Mouse (Mus musculus): ENCODE data around the gene Rab7. TPM values are rescaled to one million over a fixed set of nuclear protein-coding genes. Genes with fewer than 3 reads are reported as not detected.

Rab7 gene
- polyA plus RNA-seq, 1 experiment from 2014 or later: 231 TPM

DNA sequence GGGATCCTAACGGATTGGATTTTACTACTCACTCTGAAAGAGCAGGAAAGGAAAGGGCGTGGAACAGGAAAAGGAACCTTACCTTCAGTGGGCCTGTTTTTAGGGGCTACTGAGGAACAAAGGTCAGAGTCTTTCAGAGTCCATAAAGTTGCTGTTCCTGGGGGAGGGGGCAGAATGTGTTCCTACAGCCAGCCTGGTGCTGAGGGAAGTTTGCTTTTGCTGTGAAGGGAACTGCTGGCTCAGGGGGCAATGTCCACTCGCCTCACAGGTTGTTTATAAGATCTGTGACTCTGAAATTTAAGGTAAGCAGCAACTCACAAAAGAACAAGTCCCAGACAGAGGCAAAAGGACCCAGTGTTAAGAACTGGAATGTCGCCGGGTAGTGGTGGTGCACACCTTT, 26.1 kb upstream of the Rab7 start:
- WGBS: 72% methylated on average over 5 of the region's 5 CpGs
- H3K27ac ChIP-seq (replicated peaks; ENCODE audit: low read depth, low read length): no peak overlapping the region
- H3K4me2 ChIP-seq (ENCODE audit: low read depth, low read length): no peak overlapping the region
- DNase-seq (ENCODE audit: low spot score) (no peak), ATAC-seq (replicated peaks; ENCODE audit: insufficient number of reproducible peaks, low FRiP score, low TSS enrichment, low read depth) (no peak)
- no peaks in the 10 kb centered on the region for H3K9me3 ChIP-seq (replicated peaks; ENCODE audit: control insufficient read depth, low read length)
- no peak overlapping the region for H3K9ac ChIP-seq (replicated peaks; ENCODE audit: low read length)
- H3K4me1 ChIP-seq (ENCODE audit: control insufficient read depth, insufficient read depth, low read length): no peaks in the 10 kb centered on the region
- H3K27me3 ChIP-seq (ENCODE audit: control insufficient read depth, insufficient read depth, low read length): no peaks in the 10 kb centered on the region
- H3K36me3 ChIP-seq (replicated peaks; ENCODE audit: control insufficient read depth, insufficient read depth, low read depth, low read length): no peaks in the 10 kb centered on the region
- H3K4me3 ChIP-seq (ENCODE audit: low read depth, low read length): no peak overlapping the region

DNA sequence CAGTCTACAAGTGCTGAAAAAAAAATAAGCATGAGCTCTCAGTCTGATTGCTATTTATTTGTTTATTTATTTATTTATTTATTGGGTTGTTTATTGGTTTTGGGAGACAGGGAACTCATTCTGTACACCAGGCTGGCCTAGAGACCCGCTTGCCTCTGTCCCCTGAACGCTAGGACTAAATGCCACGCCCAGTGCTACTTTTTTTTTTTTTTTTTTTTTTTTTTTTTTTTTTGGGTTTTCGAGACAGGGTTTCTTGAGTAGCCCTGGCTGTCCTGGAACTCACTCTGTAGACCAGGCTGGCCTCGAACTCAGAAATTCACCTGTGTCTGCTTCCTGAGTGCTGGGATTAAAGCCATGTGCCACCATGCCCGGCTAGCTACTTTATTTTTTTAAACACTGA, 25.4 kb upstream of the Rab7 start:
- Histone ChIP-seq H3K4me3 (ENCODE audit: low read depth, low read length) (no peak overlapping the region), H3K4me2 (ENCODE audit: low read depth, low read length) (no peak overlapping the region), H3K27ac (replicated peaks; ENCODE audit: low read depth, low read length) (no peak overlapping the region), H3K36me3 (replicated peaks; ENCODE audit: control insufficient read depth, insufficient read depth, low read depth, low read length) (no peaks in the 10 kb centered on the region), H3K27me3 (ENCODE audit: control insufficient read depth, insufficient read depth, low read length) (no peaks in the 10 kb centered on the region), H3K4me1 (ENCODE audit: control insufficient read depth, insufficient read depth, low read length) (no peaks in the 10 kb centered on the region), H3K9ac (replicated peaks; ENCODE audit: low read length) (no peak overlapping the region), H3K9me3 (replicated peaks; ENCODE audit: control insufficient read depth, low read length) (no peaks in the 10 kb centered on the region)
- WGBS: 78% methylated on average over 6 of the region's 6 CpGs
- ATAC-seq (replicated peaks; ENCODE audit: insufficient number of reproducible peaks, low FRiP score, low TSS enrichment, low read depth) (no peak), DNase-seq (ENCODE audit: low spot score) (no peak)

GRCm38 (mm10) chr6:88068739-88069138, 23.7 kb upstream of the Rab7 start:
- H3K4me1 ChIP-seq (ENCODE audit: control insufficient read depth, insufficient read depth, low read length): no peaks in the 10 kb centered on the region
- H3K9me3 ChIP-seq (replicated peaks; ENCODE audit: control insufficient read depth, low read length): no peaks in the 10 kb centered on the region
- no peak overlapping the region for H3K9ac ChIP-seq (replicated peaks; ENCODE audit: low read length)
- 91% methylated on average over 1 of the region's 1 CpGs for WGBS
- no peak overlapping the region for H3K27ac ChIP-seq (replicated peaks; ENCODE audit: low read depth, low read length)
- H3K27me3 ChIP-seq (ENCODE audit: control insufficient read depth, insufficient read depth, low read length): no peaks in the 10 kb centered on the region
- no peaks in the 10 kb centered on the region for H3K36me3 ChIP-seq (replicated peaks; ENCODE audit: control insufficient read depth, insufficient read depth, low read depth, low read length)
- DNase-seq (ENCODE audit: low spot score) (no peak), ATAC-seq (replicated peaks; ENCODE audit: insufficient number of reproducible peaks, low FRiP score, low TSS enrichment, low read depth) (no peak)
- no peak overlapping the region for H3K4me2 ChIP-seq (ENCODE audit: low read depth, low read length)
- no peak overlapping the region for H3K4me3 ChIP-seq (ENCODE audit: low read depth, low read length)

DNA sequence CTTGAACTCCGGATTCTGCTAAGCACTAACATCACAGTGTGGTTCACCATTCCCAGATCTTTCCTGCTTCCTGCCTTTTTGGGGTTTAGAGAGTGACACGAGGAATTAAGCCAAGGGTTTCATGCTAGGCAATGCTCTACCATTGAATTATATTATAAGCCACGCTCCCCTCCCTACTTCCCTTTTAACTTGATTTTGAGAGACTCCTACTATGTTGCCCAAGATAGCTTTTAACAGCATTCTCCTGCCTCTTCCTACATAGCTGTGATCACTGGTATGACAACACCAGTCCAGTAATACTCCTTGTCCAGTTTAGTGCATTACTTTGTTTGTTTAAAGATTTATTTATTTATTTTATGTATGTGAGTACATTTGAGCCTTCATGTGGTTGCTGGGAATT, 22.7 kb upstream of the Rab7 start:
- H3K27me3 ChIP-seq (ENCODE audit: control insufficient read depth, insufficient read depth, low read length): no peaks in the 10 kb centered on the region
- ATAC-seq (replicated peaks; ENCODE audit: insufficient number of reproducible peaks, low FRiP score, low TSS enrichment, low read depth) (no peak), DNase-seq (ENCODE audit: low spot score) (no peak)
- H3K4me2 ChIP-seq (ENCODE audit: low read depth, low read length): no peak overlapping the region
- no peaks in the 10 kb centered on the region for H3K36me3 ChIP-seq (replicated peaks; ENCODE audit: control insufficient read depth, insufficient read depth, low read depth, low read length)
- 56% methylated on average over 3 of the region's 3 CpGs for WGBS
- H3K4me1 ChIP-seq (ENCODE audit: control insufficient read depth, insufficient read depth, low read length): no peaks in the 10 kb centered on the region
- H3K9me3 ChIP-seq (replicated peaks; ENCODE audit: control insufficient read depth, low read length): no peaks in the 10 kb centered on the region
- H3K9ac ChIP-seq (replicated peaks; ENCODE audit: low read length): no peak overlapping the region
- H3K27ac ChIP-seq (replicated peaks; ENCODE audit: low read depth, low read length): no peak overlapping the region
- no peak overlapping the region for H3K4me3 ChIP-seq (ENCODE audit: low read depth, low read length)

DNA sequence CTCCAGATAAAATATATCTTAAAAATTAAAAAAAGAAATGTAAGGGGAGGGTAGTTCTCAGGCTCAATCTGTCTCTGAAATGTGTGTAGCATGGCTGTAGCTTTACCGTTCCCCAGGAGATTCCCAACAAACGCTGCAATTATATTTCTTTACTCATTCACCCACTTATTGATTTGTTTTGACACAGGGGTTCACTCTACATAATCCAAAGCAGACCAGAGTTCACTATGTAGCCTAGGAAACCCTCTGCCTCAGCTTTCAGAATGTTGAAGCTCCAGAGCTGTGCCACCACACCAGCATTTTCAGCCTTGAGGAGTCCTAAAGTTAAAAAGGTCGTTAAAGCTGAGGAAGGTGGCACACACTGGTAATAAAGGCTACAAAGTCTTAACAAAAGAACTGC, 20.9 kb upstream of the Rab7 start:
- 57% methylated on average over 3 of the region's 3 CpGs for WGBS
- no peaks in the 10 kb centered on the region for H3K27me3 ChIP-seq (ENCODE audit: control insufficient read depth, insufficient read depth, low read length)
- H3K36me3 ChIP-seq (replicated peaks; ENCODE audit: control insufficient read depth, insufficient read depth, low read depth, low read length): no peaks in the 10 kb centered on the region
- H3K4me2 ChIP-seq (ENCODE audit: low read depth, low read length): no peak overlapping the region
- ATAC-seq (replicated peaks; ENCODE audit: insufficient number of reproducible peaks, low FRiP score, low TSS enrichment, low read depth) (no peak), DNase-seq (ENCODE audit: low spot score) (peak; percentile 2)
- no peaks in the 10 kb centered on the region for H3K4me1 ChIP-seq (ENCODE audit: control insufficient read depth, insufficient read depth, low read length)
- H3K27ac ChIP-seq (replicated peaks; ENCODE audit: low read depth, low read length): no peak overlapping the region
- H3K4me3 ChIP-seq (ENCODE audit: low read depth, low read length): no peak overlapping the region
- no peak overlapping the region for H3K9ac ChIP-seq (replicated peaks; ENCODE audit: low read length)
- no peaks in the 10 kb centered on the region for H3K9me3 ChIP-seq (replicated peaks; ENCODE audit: control insufficient read depth, low read length)

GRCm38 (mm10) chr6:88065116-88065515, 20.0 kb upstream of the Rab7 start:
- Histone ChIP-seq H3K9ac (replicated peaks; ENCODE audit: low read length) (no peak overlapping the region), H3K9me3 (replicated peaks; ENCODE audit: control insufficient read depth, low read length) (no peaks in the 10 kb centered on the region), H3K4me3 (ENCODE audit: low read depth, low read length) (no peak overlapping the region), H3K27me3 (ENCODE audit: control insufficient read depth, insufficient read depth, low read length) (no peaks in the 10 kb centered on the region), H3K4me2 (ENCODE audit: low read depth, low read length) (no peak overlapping the region), H3K27ac (replicated peaks; ENCODE audit: low read depth, low read length) (no peak overlapping the region), H3K4me1 (ENCODE audit: control insufficient read depth, insufficient read depth, low read length) (no peaks in the 10 kb centered on the region), H3K36me3 (replicated peaks; ENCODE audit: control insufficient read depth, insufficient read depth, low read depth, low read length) (no peaks in the 10 kb centered on the region)
- ATAC-seq (replicated peaks; ENCODE audit: insufficient number of reproducible peaks, low FRiP score, low TSS enrichment, low read depth) (no peak), DNase-seq (ENCODE audit: low spot score) (no peak)
- 71% methylated on average over 4 of the region's 4 CpGs for WGBS

DNA sequence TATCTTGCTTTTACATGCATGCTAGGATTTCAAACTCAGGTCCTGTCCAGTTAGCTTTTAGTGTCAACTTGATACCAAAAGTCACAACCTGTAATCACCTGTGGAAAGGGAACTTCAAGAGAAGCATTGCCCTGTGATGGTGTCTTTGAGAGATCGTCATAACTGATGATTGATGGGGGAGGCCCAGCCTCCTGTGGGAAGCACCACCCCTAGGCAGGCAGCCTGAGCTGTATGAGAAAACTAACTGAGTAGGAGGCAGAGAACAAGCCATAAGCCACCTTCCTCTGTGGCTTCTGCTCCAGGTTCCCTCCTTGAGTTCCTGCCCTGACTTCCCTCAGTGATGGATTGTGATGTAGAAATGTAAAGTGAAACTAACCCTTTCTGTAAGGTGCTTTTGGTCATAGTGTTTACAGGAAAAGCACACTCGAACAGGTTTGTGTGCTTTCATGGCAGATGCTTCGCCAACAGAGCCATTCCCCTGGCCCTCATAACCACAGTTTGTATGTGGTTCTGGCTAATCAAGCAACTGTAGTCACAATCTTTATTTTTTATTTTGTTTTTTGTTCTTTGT, 19.1 kb upstream of the Rab7 start:
- H3K9ac ChIP-seq (replicated peaks; ENCODE audit: low read length): no peak overlapping the region
- no peaks in the 10 kb centered on the region for H3K4me1 ChIP-seq (ENCODE audit: control insufficient read depth, insufficient read depth, low read length)
- no peak overlapping the region for H3K4me2 ChIP-seq (ENCODE audit: low read depth, low read length)
- H3K4me3 ChIP-seq (ENCODE audit: low read depth, low read length): no peak overlapping the region
- H3K36me3 ChIP-seq (replicated peaks; ENCODE audit: control insufficient read depth, insufficient read depth, low read depth, low read length): no peaks in the 10 kb centered on the region
- no peaks in the 10 kb centered on the region for H3K9me3 ChIP-seq (replicated peaks; ENCODE audit: control insufficient read depth, low read length)
- H3K27me3 ChIP-seq (ENCODE audit: control insufficient read depth, insufficient read depth, low read length): no peaks in the 10 kb centered on the region
- DNase-seq (ENCODE audit: low spot score) (no peak), ATAC-seq (replicated peaks; ENCODE audit: insufficient number of reproducible peaks, low FRiP score, low TSS enrichment, low read depth) (no peak)
- 88% methylated on average over 3 of the region's 3 CpGs for WGBS
- H3K27ac ChIP-seq (replicated peaks; ENCODE audit: low read depth, low read length): no peak overlapping the region

- no peak overlapping the region for H3K4me2 ChIP-seq (ENCODE audit: low read depth, low read length)
- no peak overlapping the region for H3K27ac ChIP-seq (replicated peaks; ENCODE audit: low read depth, low read length)
- no peaks in the 10 kb centered on the region for H3K36me3 ChIP-seq (replicated peaks; ENCODE audit: control insufficient read depth, insufficient read depth, low read depth, low read length)
- H3K9ac ChIP-seq (replicated peaks; ENCODE audit: low read length): no peak overlapping the region
- H3K4me1 ChIP-seq (ENCODE audit: control insufficient read depth, insufficient read depth, low read length): no peaks in the 10 kb centered on the region
- no peaks in the 10 kb centered on the region for H3K27me3 ChIP-seq (ENCODE audit: control insufficient read depth, insufficient read depth, low read length)
- no peak for DNase-seq (ENCODE audit: low spot score)
- no peaks in the 10 kb centered on the region for H3K9me3 ChIP-seq (replicated peaks; ENCODE audit: control insufficient read depth, low read length)
- WGBS: 84% methylated on average over 4 of the region's 4 CpGs
- ATAC-seq (replicated peaks; ENCODE audit: insufficient number of reproducible peaks, low FRiP score, low TSS enrichment, low read depth): no peak
- no peak overlapping the region for H3K4me3 ChIP-seq (ENCODE audit: low read depth, low read length)
These were observed 17.3 kb upstream of the Rab7 start for GRCm38 (mm10) chr6:88062398-88062797.

Data from embryonic facial prominence, embryonic 11.5 days (tissue).